Mouse (Mus musculus) thymus, postnatal 0 days (tissue): ENCODE measurements at regions not wholly inside any gene's neighbourhood (a gene's known extent, or its start where the extent isn't known, plus 50 kb on each side); places are given as distances from the start of the nearest gene placed in this dataset.

Experiments
- DNase-seq: peaks from one replicate; pipeline ENCODE4 v3.0.0-alpha.2; 2015; ENCODE audit warnings: low spot score

DNA sequence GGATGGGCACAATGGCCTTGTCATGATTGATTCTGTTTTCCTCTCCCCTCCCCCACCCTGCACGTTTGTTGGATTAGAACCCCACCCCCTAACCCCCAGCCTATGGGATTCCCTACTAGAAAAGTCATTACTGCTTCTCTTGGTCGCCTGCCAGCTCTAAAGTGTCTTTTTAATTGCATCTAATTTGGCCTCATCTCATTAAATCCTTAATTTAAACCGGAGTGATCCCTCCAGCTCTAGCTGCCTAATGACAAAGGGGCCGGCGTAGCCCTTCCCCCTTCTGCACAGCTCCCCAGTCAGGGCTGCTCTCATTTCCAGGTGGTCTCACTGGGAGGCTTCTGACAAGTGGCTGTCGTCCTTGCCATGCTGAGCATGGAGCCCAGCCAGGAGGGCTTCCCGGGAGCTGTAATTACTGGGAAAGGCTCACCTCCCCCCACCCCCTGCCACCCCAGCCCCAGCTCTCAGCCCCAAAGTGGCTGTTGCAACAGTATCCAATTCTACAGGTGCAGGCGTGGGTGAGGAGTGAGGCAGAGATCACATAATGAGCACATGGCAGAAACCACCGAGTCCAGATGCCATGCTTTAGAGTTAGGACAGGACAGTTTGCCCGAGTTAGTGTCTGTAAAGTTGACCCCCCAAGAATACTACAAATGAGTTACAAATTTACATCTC, 84.8 kb upstream of the Aldh1b1 start:
- DNase-seq, result no peak

DNA sequence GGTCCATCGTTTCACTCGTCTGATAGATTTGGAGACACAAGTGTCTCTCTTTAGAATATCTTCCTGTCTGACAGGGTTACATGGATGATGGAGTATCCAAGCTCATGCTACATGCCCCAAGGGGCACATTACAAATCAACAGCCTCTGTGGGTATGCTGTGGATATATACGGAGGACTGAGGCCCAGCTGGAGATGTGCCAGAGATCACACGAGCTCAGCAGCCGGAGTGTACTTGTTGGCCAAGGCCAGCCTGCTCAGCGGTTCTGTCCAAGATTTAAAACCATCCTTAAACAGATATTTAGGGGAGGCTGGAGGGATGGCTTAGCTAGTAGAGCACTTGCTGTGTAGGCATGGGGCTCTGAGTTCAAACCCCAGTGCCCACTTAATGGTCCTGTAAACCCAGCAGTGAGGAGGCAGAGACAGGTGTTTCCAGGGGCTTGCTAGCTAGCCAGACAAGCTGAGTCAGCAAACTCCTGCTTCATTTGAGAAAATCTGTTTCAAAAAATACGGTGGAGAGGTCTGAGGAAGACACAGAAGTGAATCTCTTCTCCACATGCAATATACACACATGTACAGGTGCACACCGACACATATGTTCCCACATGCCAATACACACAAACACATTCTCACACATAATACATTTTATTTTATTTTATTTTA, 85.6 kb upstream of the Aldh1b1 start:
- no peak for DNase-seq

DNA sequence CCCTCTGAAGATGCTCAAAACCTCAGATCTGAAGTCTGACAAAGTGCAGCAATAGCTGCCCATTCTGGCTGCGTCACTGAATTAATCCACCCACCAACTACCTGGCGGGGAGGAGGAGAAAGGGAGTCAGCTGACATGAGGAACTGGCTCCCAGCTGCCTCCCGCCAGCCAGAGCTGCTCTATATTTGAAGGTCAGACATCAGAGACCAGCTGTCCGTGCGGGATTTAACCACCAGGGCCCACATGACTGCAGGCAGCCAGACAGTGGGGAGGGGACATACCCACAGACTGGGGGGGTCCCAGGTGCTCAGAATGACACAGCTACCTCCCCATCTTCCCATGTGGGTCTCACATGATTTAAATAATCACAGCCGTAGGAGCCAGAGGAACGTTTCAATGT, 94.8 kb upstream of the Aldh1b1 start:
- no peak for DNase-seq

DNA sequence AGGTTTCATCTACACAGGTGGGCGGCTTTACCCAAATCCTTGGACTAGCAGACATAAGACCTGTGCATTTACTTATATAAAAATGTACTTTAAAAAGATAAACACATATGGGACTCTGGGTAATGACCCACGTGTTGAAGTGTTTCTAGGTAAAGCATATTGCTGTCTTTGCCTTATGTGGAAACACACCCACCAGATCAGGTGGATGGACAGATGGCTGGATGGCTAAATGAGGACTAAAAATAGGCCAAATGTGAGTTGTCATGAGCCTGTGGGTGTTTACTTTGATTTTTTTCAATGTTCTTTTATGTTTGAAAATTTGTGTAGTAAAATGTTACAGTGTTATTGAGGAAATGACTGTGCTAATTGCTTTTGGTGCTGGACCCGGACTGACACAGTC, 99.2 kb upstream of the Aldh1b1 start:
- DNase-seq, result no peak

DNA sequence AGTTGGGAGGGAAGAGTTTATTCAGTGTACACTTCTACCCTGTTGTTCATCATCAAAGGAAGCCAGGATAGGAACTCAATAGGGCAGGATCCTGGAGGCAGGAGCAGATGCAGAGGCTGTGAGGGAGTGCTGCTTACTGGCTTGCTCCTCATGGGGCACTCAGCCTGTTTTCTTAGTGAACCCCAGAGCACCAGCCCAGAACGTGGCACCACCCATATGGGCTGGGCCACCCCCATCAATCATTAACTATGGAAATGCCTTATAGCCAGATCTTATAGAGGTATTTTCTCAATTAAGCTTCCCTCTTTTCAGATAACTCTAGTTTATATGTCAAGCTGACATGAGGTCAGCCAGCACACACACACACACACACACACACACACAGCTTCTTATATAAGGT, 103.6 kb upstream of the Aldh1b1 start:
- DNase-seq, result no peak

DNA sequence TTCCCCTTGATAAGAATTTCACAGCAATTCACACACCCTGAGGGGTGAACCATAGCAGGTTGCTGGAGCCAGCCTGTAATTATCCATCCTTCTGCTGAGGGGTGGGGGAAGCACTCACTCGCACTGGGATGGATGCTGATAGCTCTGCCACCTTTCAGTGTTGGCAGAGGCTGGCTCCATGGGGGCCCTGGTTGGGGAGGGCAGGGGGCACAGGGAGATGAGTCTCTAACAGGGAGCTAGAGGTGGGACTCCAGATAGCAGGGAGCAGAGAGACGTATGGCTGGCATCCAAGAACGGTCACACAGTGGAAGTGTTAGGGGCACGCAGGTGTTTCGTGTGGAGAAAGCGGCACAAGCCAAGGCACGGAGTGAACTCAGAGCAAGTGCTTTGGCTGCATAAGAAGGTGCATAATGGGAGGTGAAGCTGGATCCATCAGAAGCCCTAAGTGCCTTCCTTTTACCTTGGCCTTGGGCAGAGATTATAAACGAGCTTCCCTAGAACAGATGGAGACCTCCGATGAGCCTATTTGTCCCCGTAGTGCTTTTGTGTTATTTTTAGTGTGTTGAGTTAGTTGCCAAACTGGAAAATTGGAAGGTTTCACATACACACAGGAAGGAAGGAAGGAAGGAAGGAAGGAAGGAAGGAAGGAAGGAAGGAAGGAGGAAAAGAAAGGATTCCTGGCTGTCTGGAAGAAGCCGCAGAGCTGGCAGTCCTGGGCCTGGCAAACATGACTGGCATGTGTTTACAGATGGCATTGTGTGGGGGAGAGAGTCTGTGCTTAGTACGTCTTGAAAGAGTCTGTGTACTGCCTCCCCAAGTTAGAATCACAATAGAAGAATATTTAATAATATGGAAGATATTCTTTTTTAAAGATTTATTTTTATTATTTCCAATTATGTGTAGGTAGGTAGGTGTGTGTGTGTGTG, 108.6 kb upstream of the Aldh1b1 start:
- no peak for DNase-seq

DNA sequence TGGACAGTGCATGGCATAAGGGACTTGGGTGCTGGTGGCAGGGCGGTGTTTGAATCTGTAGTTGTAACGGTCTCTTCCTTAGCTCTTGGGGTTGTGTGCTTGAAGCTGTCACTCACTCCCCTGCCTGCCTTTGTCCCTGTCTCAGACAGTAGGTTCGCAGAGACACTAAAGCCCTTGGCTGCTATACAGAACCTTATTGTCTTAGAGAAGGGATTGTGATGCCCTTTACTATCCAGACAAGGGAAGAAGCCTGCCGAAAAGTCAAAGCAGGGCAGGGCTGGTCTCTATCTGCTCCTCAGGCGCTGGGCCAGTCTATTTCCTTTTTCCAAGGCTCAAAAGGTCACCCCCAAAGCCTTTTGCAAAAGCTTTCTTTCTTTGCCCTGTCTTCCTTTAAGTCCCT, 109.2 kb upstream of the Aldh1b1 start:
- DNase-seq, result no peak

DNA sequence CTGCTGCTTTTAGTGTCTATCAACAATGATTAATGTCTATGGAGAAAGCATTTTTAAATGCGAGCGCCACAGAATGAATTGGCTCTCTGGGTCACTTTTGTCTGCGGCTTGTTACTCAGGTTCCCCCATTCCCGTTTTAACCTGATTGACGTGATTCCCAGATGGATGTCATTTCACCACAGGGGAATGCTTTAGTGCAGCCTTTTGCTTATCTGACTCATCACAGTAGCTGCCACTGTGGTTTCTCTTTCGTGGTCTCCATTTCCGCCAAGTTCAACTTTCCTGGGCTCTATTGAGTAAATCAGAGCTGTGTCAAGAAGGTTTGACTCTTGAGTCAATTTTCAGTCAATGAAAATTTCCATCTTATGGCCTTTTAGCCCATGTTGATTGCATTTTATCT, 110.6 kb upstream of the Aldh1b1 start:
- peak; percentile 4 for DNase-seq

DNA sequence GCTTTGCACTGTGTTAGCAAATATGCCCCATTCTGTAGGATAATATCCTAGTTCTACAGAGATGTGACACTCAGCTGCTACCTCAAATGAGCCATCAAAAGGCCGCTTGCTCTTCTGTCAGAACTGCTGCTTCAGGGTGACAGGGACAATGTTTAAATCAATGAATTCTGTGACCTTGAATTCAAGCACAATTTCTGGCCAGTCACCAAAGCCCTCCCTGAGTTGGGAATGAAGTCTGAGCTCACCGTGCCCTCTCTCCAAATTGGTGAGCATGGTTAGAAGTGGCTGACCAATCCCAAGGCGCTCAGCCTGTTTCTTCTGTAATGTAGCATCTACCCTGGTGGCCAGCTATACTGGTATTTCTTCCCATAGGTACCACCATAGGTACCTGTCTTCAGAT, 113.8 kb upstream of the Aldh1b1 start:
- DNase-seq, result no peak

DNA sequence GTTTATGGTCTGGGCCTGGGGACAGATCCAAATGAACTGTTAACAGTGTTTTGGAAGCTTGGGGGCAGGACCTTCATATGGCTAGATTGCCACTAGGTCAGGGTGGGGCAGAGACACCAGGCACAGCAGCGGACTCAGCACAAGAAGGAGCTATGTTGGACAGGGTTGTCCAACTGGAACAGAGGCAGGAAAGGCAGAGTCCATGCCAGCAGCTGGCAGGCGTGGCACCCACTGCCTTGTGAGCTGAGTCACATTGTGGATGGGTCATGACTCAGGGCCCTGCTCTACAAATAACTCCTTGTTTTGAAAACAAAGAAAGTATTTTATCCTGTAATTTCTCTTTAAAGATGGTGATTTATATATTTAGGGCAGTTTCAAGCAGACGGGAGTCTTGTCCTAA, 115.6 kb upstream of the Aldh1b1 start:
- no peak for DNase-seq

DNA sequence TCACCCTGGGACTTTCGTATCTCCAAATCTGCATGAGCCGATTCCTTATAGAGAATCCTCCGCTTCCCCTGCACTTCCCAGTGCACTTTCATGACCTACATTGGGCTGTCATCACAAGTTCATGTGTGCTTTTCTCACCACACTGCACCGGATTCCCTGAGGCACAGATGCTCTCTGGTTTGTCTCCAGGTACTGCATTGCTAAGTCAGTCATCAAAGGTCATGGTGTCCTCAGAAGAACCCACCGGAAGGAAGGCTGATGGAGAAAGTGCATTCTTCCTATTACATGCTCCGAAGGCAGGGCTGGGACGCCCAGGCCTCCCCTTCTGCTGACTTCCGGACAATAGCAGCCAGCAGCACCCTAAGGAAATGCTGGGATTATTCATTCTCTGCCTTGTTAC, 116.1 kb upstream of the Aldh1b1 start:
- no peak for DNase-seq

DNA sequence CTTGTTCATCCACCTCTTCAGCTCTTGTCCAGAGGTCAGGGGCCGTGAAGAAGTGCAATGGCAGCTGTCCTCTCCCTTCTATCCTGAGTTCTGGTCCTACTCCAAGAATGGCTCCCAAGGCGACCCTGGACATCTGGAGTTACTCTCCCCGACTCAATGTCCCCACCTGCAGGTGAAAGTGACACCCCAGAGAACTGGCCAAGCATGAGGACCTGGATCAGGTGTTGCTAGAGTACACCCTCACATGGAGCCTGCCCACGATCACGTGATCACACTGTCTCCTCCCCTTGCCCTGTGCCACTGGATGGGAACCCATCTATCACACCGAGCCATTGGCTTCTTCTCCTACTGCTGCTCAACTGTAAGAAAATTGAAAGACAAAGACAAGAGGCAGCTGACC, 122.7 kb upstream of the Aldh1b1 start:
- no peak for DNase-seq

DNA sequence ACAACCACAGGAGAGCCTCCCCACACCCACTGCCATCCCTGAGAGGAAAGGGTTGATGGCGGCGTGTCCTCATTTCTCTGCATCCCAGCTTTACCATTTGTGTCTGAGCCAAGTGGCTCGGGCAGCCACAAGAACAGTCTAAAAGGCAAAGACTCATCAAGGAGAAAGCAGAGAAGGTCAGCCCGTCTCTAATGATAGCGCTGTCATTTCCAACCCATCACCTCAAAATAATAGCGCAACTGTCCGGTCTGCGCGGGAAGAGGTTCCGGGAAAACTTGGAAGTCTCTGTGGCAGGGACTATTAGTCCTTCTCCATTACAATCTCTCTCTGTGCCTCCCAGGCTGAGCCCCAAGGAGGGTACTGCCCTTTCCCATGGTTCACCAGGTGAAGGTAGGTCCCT, 124.5 kb upstream of the Aldh1b1 start:
- no peak for DNase-seq

DNA sequence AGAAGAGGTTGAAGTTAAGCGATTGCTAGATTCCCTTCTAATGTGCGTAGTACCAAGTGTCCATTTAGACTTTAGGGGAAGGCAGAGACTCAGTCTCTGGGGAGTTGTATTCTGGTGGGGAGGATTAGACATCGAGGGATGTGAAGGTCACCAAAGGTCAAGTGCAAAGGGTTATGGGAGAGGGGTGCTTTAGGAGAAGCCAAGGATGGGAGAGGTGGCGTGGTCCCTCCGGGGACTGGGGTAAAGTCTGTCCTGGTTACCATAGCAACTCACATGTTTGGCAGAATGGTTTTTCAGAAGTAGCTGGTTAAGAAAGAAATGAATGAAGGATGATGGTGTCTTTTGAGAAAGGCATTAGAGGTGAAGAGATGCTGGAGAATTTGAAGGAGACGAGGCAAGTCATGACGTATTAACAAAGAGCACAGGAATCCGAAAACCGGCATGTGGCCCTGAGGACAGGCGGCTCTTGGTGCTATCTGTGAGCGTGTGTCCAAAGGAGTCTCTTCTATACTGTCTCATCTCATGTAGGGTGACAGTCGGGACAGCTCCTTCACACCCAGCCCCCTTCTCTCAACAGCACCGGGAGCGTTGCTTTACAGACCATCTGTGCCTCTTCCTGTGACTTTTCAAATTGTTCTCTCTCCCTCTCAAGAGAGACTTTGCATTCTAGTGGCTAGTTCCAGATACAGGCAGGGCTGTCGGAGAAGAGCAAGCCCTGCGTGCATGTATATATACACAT, 125.6 kb upstream of the Aldh1b1 start:
- no peak for DNase-seq

DNA sequence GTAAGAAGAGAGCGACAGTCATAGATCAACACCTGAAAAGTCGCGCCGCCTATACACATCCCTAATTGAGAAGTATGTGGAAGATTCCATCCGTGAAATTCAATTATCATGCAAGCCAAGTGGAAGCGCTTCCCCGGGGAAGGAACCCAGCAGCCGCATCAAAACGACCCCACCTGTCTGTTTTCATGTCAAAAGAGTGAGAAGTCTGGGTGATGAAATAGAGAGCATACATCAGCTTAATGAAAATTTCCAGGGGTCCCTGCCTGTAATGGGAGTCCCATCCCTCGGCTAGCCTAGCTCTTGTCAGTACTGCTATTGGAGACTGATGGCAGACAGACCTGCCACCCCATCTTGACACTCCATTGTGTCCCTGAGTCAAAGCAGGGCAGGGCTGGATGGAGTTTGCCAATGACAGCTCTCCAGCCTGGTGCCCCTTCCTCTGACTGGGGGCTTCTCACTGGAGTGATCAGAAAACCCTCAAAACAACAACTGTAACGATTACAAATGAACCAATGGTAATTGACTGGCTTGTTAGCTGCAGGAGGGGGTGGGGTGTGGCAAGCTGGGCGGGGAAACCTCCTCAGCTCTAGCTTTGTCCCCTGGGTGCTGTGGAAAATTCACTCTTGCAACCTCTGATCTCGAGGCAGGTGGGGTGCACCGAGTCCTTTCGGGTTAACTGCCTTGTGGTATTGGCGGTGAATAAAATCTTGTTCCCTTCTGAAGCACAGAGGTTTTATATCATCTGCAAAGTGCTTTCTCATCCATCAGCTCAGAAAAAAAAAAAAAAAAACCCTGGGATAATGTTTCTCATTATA, 126.4 kb upstream of the Aldh1b1 start:
- peak; percentile 21 for DNase-seq

DNA sequence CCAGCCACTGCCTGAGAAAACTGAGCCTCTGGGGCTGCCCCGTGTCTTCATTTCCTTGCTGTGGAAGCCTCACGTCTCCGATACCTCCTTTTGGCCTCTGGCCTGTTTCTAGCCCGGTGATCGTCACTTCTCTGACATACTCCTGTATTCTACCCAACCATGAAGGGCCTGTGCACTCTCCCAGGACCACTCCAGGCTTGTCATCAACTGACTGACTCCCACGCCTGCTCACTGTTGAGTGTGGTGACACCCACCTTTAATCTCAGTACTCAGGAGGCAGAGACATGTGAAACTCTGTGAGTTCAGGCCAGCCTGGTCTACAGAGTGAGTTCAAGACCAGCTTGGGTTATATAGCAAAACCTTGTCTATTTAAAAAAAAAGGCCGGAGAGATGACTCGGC, 132.1 kb upstream of the Shb start:
- no peak for DNase-seq

DNA sequence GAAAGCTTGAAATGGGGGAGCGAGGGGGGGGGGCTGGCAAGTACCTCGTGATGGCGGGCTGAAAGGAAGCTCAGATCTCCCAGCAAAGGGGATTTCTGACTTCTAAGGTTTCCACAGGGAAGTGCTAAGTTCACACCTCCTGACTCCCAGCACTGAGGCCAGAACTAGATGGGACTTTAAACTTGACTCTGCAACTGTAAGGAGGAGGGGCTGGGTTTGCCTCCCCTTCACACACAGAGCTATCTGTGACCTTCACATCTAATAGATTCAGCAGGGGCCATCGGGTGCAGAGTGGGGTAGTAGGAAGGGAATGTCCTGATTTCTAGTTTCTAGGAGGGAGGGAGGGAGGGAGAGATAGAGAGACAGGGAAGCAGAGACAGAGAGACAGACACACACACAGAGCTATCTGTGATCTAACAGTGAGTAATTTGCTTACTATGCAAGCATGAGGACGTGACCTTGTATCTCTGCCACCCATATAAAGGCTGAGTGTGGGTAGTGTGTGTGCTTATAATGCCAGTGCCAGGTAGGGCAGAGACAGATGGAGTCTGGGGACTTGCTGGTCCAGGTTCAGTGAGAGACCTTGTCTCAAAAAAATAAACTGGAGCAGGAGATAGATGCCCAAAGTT, 125.2 kb upstream of the Shb start:
- no peak for DNase-seq

DNA sequence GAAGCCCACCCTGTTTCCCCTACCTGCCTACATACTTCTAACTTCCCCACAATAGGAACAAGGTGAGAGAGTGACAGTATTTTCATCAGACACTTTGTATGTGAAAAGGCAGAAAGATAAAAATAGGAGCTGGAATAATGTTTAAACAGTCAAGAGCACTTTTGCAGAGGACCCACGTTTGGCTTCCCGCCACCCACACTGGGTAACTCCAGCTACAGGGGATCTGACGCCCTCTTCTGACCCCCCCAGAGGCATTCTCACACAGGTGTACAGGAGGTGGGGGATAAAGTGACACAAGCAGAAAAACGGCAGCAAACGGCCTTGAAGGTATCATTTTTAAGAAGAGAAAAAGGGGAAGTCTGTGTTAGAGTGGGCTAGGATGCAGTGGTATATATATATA, 123.5 kb upstream of the Shb start:
- no peak for DNase-seq

DNA sequence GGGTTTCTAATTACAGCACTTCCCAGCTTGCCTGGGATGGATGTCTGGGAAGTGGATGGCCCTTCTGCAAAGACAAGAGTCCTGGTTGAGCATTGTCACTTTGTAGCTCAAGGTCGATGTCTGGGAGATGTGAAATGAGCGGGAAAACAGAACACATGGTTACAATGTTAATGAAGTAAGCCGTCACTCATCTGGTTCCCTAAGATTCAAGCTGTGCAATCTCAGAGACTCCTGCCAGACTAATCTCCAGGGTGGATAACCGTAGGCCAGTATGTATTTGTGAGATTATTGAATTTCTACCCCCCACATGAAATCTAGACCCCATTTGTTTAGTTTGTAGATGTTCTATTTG, 122.5 kb upstream of the Shb start:
- DNase-seq, result no peak

DNA sequence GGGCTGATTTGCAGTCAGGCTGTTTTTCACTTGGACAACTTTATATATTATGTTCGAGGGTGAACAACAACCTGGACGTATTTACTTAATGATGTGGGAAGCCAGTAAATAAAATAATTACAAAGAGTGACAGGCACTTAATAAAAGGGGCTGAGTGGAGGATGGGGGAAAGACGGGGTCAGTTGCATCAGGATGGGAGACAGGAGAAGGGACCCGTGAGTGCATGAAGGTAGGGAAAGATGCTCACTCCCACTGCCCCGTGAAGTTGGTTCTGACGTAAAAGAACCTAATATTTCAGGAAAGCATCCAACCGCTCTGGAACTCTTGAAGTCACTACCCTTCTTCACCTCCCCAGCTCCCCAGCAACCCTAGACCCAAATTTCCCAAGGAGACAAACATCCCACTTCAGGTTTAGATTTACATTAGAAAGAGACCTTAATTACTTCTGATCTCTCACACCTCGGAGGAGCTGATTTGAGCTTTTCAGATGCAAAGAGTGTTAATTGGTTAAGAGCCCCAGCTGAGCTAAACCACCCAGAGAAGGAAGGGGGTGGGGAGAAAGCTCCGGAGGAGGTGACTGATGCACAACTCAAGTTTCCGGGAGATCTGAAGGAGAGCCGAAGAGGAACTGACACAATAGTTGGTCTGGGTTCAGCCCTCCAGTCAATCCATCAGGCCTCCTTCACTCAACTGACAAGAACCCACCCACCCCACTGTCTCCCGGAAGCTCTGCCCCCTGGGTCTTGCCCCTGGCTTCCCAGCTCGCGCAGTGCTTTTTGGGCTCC, 121.9 kb upstream of the Shb start:
- peak; percentile 80 for DNase-seq
